Mouse (Mus musculus) heart, postnatal 10 days (tissue): ENCODE measurements at regions not wholly inside any gene's neighbourhood (a gene's known extent, or its start where the extent isn't known, plus 50 kb on each side); places are given as distances from the start of the nearest gene placed in this dataset.
"Not testable (repeated sequence)": the region's sequence is repeated elsewhere in the genome, so short reads cannot be mapped to it uniquely, and the experiment has no call there.

ENCODE experiments used
- DNase-seq, 2 experiments: peaks; one replicate each; pipeline ENCODE4 v3.0.0; 2021
- intact Hi-C: fragments of 180-260 bp; cut with DNase I; formaldehyde crosslinking; loops from one replicate; pipeline ENCODE4 v1.15.1; 2025

- intact Hi-C loops, DNase-seq: not testable (repeated sequence)
Observed at GRCm38 (mm10) chr16:56323828-56324227, 119.7 kb downstream of the Impg2 start.

GRCm38 (mm10) chr16:56349415-56349814 is 128.3 kb upstream of the Abi3bp start:
- DNase-seq = no peak
- intact Hi-C loops = no loop called here

DNA sequence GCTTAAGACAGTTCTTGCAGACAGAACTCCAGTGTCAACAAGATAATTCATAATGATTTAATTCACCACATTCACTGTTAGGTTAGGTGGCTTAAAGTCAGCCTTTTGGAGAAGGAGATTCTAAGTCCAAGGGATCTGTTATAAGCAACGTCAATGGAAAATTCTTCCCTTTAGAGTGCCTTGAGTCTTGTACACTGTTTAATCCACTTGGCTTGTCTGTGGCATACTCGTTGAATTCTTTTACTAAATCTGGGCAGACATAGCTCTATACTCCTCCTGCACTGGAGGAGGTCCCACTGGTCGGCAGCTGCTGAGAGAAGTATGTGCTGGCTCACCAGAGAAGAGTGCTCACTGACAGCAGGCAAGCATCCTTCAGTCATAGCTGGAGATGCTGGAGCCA is 124.8 kb upstream of the Abi3bp start:
- peak; percentile 21 to 25 for DNase-seq
- intact Hi-C loops = no loop called here

- intact Hi-C loops = no loop called here
- DNase-seq = peak in 1 of 2 experiments; percentile 12
Observed at GRCm38 (mm10) chr16:56359101-56359500, 118.6 kb upstream of the Abi3bp start.

- intact Hi-C loops = no loop called here
- DNase-seq = peak; percentile 58 to 62
Observed at GRCm38 (mm10) chr16:56360992-56361391, 116.7 kb upstream of the Abi3bp start.

DNA sequence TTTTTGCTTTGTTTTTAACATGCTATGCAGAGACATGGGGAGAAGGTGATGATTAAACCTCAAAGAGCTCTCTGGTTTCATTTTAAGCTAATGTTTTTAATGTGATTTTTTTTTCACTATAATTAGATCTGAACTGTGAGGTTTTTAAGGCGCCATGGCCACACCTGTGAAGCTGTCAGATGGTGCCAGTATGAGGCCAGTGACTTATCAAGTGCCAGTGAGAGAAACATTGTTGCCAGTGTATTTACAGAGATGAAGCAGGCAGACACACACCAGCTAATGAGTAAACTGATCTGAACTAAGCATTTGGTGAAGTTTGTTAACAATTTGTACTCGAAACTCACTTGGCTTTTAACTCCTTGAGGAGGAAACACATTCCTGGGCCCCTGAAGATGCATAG is 99.3 kb upstream of the Abi3bp start:
- intact Hi-C loops = no loop called here
- no peak for DNase-seq

DNA sequence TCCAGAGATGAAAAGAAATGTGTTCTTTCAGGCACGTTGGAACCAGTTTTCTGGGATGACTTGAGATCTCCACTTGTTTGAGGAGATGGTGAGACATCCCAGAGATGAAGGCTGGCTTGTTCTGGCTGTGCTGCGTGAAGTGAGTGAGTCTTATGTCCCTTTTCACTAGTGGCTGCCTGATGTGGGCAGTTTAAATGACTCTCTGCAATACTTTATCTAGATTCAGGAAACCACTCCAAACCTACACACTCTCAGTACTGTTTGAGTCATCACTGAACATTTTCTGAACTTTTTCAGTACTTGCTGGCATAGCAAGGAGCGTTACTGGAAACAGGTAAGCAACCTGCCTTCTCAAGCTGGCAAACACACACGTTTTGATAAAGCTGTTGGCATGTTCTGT is 97.0 kb upstream of the Abi3bp start:
- no peak for DNase-seq
- intact Hi-C loops = no loop called here

DNA sequence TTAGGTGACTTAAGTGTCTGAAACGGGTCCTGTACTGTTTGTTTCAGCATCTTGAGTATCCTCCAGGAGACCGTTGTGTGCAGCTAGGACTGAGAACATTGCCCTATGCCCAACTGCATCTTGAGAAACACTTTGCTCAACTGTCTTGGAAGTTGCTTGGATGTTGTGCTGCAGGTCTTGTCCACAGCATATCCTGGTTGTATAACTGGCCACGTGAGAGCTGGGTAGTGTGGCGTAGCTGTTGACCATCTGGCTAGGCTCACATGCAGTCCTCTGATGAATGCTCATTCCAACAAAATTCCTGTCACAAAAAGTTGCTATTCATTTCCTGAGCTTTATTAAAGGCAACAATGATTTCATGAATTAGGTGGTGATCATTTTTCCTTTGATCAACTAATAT is 91.1 kb upstream of the Abi3bp start:
- intact Hi-C loops = no loop called here
- no peak for DNase-seq

DNA sequence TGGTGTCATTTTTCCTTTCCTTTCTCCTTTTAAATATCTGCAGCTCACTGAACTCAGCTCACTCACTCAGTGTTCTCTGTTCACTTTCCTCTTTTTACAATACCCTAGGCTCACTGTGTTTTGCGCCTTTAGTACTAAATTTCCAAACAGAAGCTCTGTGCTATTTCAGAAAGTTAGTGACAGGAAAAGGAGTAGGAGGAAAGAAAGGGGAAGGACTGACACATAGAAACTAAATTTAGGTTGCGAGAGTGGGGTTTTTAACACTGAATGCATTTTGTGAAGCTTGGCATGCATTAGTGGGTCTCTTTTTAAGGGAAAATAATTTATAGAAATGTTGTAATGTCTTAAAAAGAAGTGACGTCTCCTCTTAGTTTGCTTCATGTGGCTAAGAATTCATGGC is 84.8 kb upstream of the Abi3bp start:
- intact Hi-C loops = no loop called here
- DNase-seq = no peak

GRCm38 (mm10) chr16:56396586-56396985 is 81.1 kb upstream of the Abi3bp start:
- intact Hi-C loops = no loop called here

GRCm38 (mm10) chr16:56399541-56399940 is 78.1 kb upstream of the Abi3bp start:
- intact Hi-C loops = no loop called here
- no peak for DNase-seq

More at GRCm38 (mm10) chr16:56396586-56396985, 81.1 kb upstream of the Abi3bp start:
- no peak for DNase-seq

DNA sequence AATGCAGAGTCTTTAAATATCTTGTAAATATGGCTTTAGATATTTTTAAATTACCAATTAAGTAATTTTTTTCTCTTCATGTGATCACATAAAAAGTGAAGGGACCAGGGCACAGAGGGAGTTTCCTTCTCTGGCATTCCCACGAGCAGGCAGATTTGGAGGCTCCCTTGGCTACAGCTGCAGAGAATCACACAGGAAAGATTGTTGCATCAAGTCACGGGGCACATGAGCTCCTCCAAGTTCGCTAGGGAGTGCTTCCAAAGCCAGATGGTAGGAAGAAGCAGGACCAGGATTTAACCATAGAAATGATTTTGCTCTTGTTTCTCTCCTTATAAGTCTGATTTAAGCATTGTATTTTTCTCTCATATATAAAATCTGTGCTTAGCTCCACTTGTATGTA is 53.9 kb upstream of the Abi3bp start:
- peak; percentile 30 to 43 for DNase-seq
- intact Hi-C loops = no loop called here
